Mouse (Mus musculus) limb, embryonic 14.5 days (tissue): Measurements from ENCODE around the gene Pfkm. TPM values are rescaled to one million over a fixed set of nuclear protein-coding genes. Genes with fewer than 3 reads are reported as not detected.

ENCODE experiments used
- ATAC-seq: fragments of 200-750 bp; cut with Nextera tagmentation; 2 replicates; pipeline ENCODE4 v1.8.0; 2017; ENCODE audit warnings: low read depth, moderate number of reproducible peaks, moderate TSS enrichment; ENCODE audit not compliant: low FRiP score
- DNase-seq: peaks from one replicate; pipeline ENCODE4 v3.0.0-alpha.2; 2015; ENCODE audit warnings: low spot score
- H3K27ac ChIP-seq: fragments of 300-500 bp; sonication (generic); replicated peaks from 2 replicates; pipeline ENCODE4 v1.5.1; 2014; ENCODE audit warnings: low read depth, mild to moderate bottlenecking, low read length, moderate library complexity, mixed read lengths
- H3K27me3 ChIP-seq: fragments of 300-500 bp; sonication (generic); 2 replicates; pipeline ENCODE4 v1.6.1; 2014; ENCODE audit warnings: low read length, mixed read lengths; ENCODE audit not compliant: control insufficient read depth, insufficient read depth
- H3K36me3 ChIP-seq: fragments of 300-500 bp; sonication (generic); 2 replicates; pipeline ENCODE4 v1.6.1; 2014; ENCODE audit warnings: mild to moderate bottlenecking, low read length, moderate library complexity, mixed read lengths; ENCODE audit not compliant: control insufficient read depth, insufficient read depth
- H3K4me1 ChIP-seq: fragments of 300-500 bp; sonication (generic); 2 replicates; pipeline ENCODE4 v1.6.1; 2014; ENCODE audit warnings: antibody characterized with exemption, low read length, mixed read lengths; ENCODE audit not compliant: control insufficient read depth, insufficient read depth
- H3K4me2 ChIP-seq: fragments of 300-500 bp; sonication (generic); replicated peaks from 2 replicates; pipeline ENCODE4 v1.6.1; 2014; ENCODE audit warnings: low read depth, mild to moderate bottlenecking, low read length, moderate library complexity; ENCODE audit not compliant: severe bottlenecking
- H3K4me3 ChIP-seq: fragments of 300-500 bp; sonication (generic); replicated peaks from 2 replicates; pipeline ENCODE4 v1.5.1; 2014; ENCODE audit warnings: low read length
- H3K9ac ChIP-seq: fragments of 300-500 bp; sonication (generic); 2 replicates; pipeline ENCODE4 v1.6.1; 2014; ENCODE audit warnings: mild to moderate bottlenecking, low read depth, low read length, moderate library complexity; ENCODE audit not compliant: severe bottlenecking
- H3K9me3 ChIP-seq: fragments of 300-500 bp; sonication (generic); 2 replicates; pipeline ENCODE4 v1.6.1; 2016; ENCODE audit warnings: low read length; ENCODE audit not compliant: control insufficient read depth
- POLR2A ChIP-seq: fragments of 200-500 bp; IDR thresholded peaks from 2 replicates; pipeline ENCODE4 v1.8.0; 2012; ENCODE audit warnings: inconsistent platforms, mild to moderate bottlenecking, moderate library complexity, borderline replicate concordance; ENCODE audit not compliant: insufficient read depth, insufficient read length; ENCODE audit errors: extremely low read depth
- WGBS: fragments of 180-500 bp; shearing (Covaris S2); extraction: QIAGEN DNeasy Blood & Tissue Kit; methylation state at CpG from one replicate; pipeline ENCODE4 v1.1.7; 2014; 5-methylcytosine and 5-hydroxymethylcytosine counted together
- polyA plus RNA-seq, 2 experiments: library from polyadenylated mRNA; depleted of rRNA in 1 of 2; stranded (reverse) in 1 of 2; unstranded in 1 of 2; fragments of >200 nt; fragmentation: Nextera tagmentation in 1 of 2; extraction: Ambion mirVana in 1 of 2; gene quantifications; 2 replicates each; pipeline versions ENCODE4 v1.2.1 to v1.2.3; 2012 to 2014

The Pfkm gene
- polyA plus RNA-seq, 2 experiments: 49.8 to 75.8 TPM

- H3K27me3 ChIP-seq: no peaks in the 10 kb centered on the region
- H3K27ac ChIP-seq: peak overlapping the region; percentile 80
- H3K9me3 ChIP-seq: no peaks in the 10 kb centered on the region
- peak overlapping the region; percentile 80 for H3K9ac ChIP-seq
- DNase-seq (no peak), ATAC-seq (no peak)
- TF ChIP-seq POLR2A: no peak
- H3K4me3 ChIP-seq: peak overlapping the region; percentile 68
- H3K36me3 ChIP-seq: peaks cover 6% of the 10 kb centered on the region
- 43% methylated on average over 11 of the region's 11 CpGs for WGBS
- H3K4me2 ChIP-seq: peak overlapping the region; percentile 79
- H3K4me1 ChIP-seq: peaks cover 19% of the 10 kb centered on the region
Observed at GRCm38 (mm10) chr15:98107703-98108296, 15.4 kb downstream of the Pfkm start.

GRCm38 (mm10) chr15:98108297-98109152 lies 16.1 kb downstream of the Pfkm start:
- TF ChIP-seq POLR2A: peak; percentile 35; the same call in 1 of the 2 replicates
- H3K9me3 ChIP-seq: no peaks in the 10 kb centered on the region
- peak overlapping the region; percentile 80 for H3K27ac ChIP-seq
- 2% methylated on average over 37 of the region's 37 CpGs for WGBS
- peak overlapping the region; percentile 68 for H3K4me3 ChIP-seq
- ATAC-seq (peak; percentile 92), DNase-seq (peak; percentile 88)
- H3K4me1 ChIP-seq: peaks cover 19% of the 10 kb centered on the region
- H3K4me2 ChIP-seq: peak overlapping the region; percentile 79
- H3K27me3 ChIP-seq: no peaks in the 10 kb centered on the region
- H3K9ac ChIP-seq: peak overlapping the region; percentile 80
- H3K36me3 ChIP-seq: peaks cover 7% of the 10 kb centered on the region

- Histone ChIP-seq H3K36me3 (peaks cover 37% of the 10 kb centered on the region), H3K4me1 (peaks cover 19% of the 10 kb centered on the region), H3K4me2 (no peak overlapping the region), H3K27ac (no peak overlapping the region), H3K27me3 (no peaks in the 10 kb centered on the region), H3K9me3 (no peaks in the 10 kb centered on the region), H3K9ac (no peak overlapping the region), H3K4me3 (no peak overlapping the region)
- ATAC-seq (no peak), DNase-seq (no peak)
- WGBS: 71% methylated on average over 5 of the region's 5 CpGs
- TF ChIP-seq POLR2A: no peak
Observed at GRCm38 (mm10) chr15:98111791-98112190, 19.4 kb downstream of the Pfkm start.

GRCm38 (mm10) chr15:98114098-98114851 lies 21.9 kb downstream of the Pfkm start:
- no peak overlapping the region for H3K9ac ChIP-seq
- H3K4me2 ChIP-seq: no peak overlapping the region
- DNase-seq (no peak), ATAC-seq (no peak)
- no peak overlapping the region for H3K27ac ChIP-seq
- H3K36me3 ChIP-seq: peaks cover 57% of the 10 kb centered on the region
- no peaks in the 10 kb centered on the region for H3K9me3 ChIP-seq
- 77% methylated on average over 10 of the region's 10 CpGs for WGBS
- no peak for TF ChIP-seq POLR2A
- H3K27me3 ChIP-seq: no peaks in the 10 kb centered on the region
- H3K4me1 ChIP-seq: peaks cover 7% of the 10 kb centered on the region; the same call in 1 of the 2 replicates
- no peak overlapping the region for H3K4me3 ChIP-seq
